Mouse (Mus musculus): ENCODE measurements at regions not wholly inside any gene's neighbourhood (a gene's known extent, or its start where the extent isn't known, plus 50 kb on each side); places are given as distances from the start of the nearest gene placed in this dataset.

DNA sequence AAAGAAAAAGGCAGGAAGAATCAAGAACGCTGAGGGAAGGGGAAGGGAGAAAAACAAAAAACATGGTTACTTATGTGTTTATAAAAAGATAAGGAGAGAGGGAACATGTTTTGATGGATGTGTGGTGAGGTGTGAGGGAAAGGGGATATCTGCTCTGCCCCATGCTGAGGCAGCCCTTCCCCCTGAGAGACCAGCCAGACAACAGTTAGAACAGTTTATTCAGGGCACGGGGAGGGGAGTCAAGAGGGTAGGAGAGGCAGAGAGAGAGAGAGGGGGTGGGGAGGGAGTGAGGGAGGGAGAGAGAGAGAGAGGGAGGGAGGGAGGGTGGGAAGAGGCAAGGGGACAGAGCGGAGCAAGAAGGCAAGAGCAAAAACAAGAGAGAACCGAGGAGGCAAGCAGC is 354.2 kb downstream of the Cbln4 start:
- TF ChIP-seq POLR2A (IDR thresholded peaks at IDR 0.05; ENCODE audit: low read depth, low read length) (no peak), CTCF (IDR thresholded peaks at IDR 0.05; ENCODE audit: borderline replicate concordance, insufficient read depth, low read length) (no peak)
